In genomic region chr8:91872278-91873115, GRCm38 (mm10) we compare ENCODE assay signal across 7 mouse cellular contexts.
DNase-seq lines count a peak whose midpoint lies in the region; ATAC-seq and TF ChIP-seq lines count a peak whose summit lies in the region.

No protein-coding gene starts in this region.

- H3K9me3 ChIP-seq in forebrain, embryonic 15.5 days = no peaks in the 10 kb centered on the region
- H3K9me3 ChIP-seq in intestine, embryonic 15.5 days = no peaks in the 10 kb centered on the region
- no peaks in the 10 kb centered on the region for H3K9me3 ChIP-seq in liver, embryonic 14.5 days (ENCODE audit: control insufficient read depth, low read length)
- H3K9me3 ChIP-seq in stomach, embryonic 16.5 days (replicated peaks; ENCODE audit: control insufficient read depth, low read length) = no peaks in the 10 kb centered on the region

- peak overlapping the region; percentile 11; the same call in 1 of the 2 replicates for H3K4me3 ChIP-seq in forebrain, embryonic 15.5 days
- H3K4me3 ChIP-seq in intestine, embryonic 15.5 days (replicated peaks) = no peak overlapping the region
- peak overlapping the region in 1 of 2 experiments; percentile 0; a peak in 1 of 4 replicates for H3K4me3 ChIP-seq in liver, embryonic 14.5 days (ENCODE audit: insufficient read depth in 1 of 2, low read depth in 2 of 2, low read length in 2 of 2)
- peak overlapping the region; percentile 17 for H3K4me3 ChIP-seq in stomach, embryonic 16.5 days (replicated peaks; ENCODE audit: low read length)

- peaks cover 11% of the 10 kb centered on the region for H3K4me1 ChIP-seq in forebrain, embryonic 15.5 days
- peaks cover 6% of the 10 kb centered on the region for H3K4me1 ChIP-seq in intestine, embryonic 15.5 days (replicated peaks)
- peaks cover 8 to 25% of the 10 kb centered on the region in 2 experiments for H3K4me1 ChIP-seq in liver, embryonic 14.5 days (replicated peaks; ENCODE audit: control insufficient read depth in 2 of 2, insufficient read depth in 2 of 2, low read length in 1 of 2)
- peaks cover 8% of the 10 kb centered on the region for H3K4me1 ChIP-seq in stomach, embryonic 16.5 days (ENCODE audit: control insufficient read depth, insufficient read depth, low read length)

- TF ChIP-seq EP300 in liver, embryonic 14.5 days (IDR thresholded peaks at IDR 0.05; ENCODE audit: low read depth) = peak; percentile 64; the same call in 1 of the 2 replicates

- ATAC-seq in forebrain, embryonic 15.5 days (replicated peaks) = peak; percentile 84
- peak; percentile 45; the same call in 1 of the 2 replicates for ATAC-seq in intestine, embryonic 15.5 days
- peak; percentile 96 for ATAC-seq in liver, embryonic 14.5 days (ENCODE audit: insufficient read depth)
- no peak for ATAC-seq in stomach, embryonic 16.5 days (ENCODE audit: insufficient read depth, low FRiP score)

- WGBS in forebrain, embryonic 15.5 days = 12% methylated on average over 29 of the region's 29 CpGs
- 11% methylated on average over 29 of the region's 29 CpGs for WGBS in intestine, embryonic 15.5 days
- 11% methylated on average over 29 of the region's 29 CpGs for WGBS in liver, embryonic 14.5 days (ENCODE audit: insufficient replicate concordance)
- 12% methylated on average over 29 of the region's 29 CpGs for WGBS in stomach, embryonic 16.5 days

- peak; percentile 28 for DNase-seq in thymus, postnatal 4 days
- no peak for DNase-seq in thymus, postnatal 0 days (ENCODE audit: low spot score)
- peak; percentile 61 to 70 (median 69) for DNase-seq in liver, embryonic 14.5 days (ENCODE audit: low read depth in 3 of 3, low spot score in 3 of 3)
- DNase-seq in right cerebral cortex, postnatal 14 days = no peak

- no peak overlapping the region for H3K9ac ChIP-seq in forebrain, embryonic 15.5 days (replicated peaks)
- no peak overlapping the region for H3K9ac ChIP-seq in intestine, embryonic 15.5 days
- H3K9ac ChIP-seq in liver, embryonic 14.5 days (replicated peaks) = peak overlapping the region; percentile 5; the same call in 1 of the 2 replicates
- peak overlapping the region; percentile 37; the same call in 1 of the 2 replicates for H3K9ac ChIP-seq in stomach, embryonic 16.5 days (ENCODE audit: low read length)

- peak overlapping the region; percentile 38 for H3K4me2 ChIP-seq in forebrain, embryonic 15.5 days (replicated peaks)
- peak overlapping the region; percentile 55 for H3K4me2 ChIP-seq in intestine, embryonic 15.5 days (replicated peaks)
- peak overlapping the region; percentile 44 for H3K4me2 ChIP-seq in liver, embryonic 14.5 days (ENCODE audit: low read depth)
- H3K4me2 ChIP-seq in stomach, embryonic 16.5 days (ENCODE audit: low read depth, low read length) = peak overlapping the region; percentile 52

- no peaks in the 10 kb centered on the region for H3K36me3 ChIP-seq in forebrain, embryonic 15.5 days
- no peaks in the 10 kb centered on the region for H3K36me3 ChIP-seq in intestine, embryonic 15.5 days
- no peaks in the 10 kb centered on the region for H3K36me3 ChIP-seq in liver, embryonic 14.5 days (replicated peaks; ENCODE audit: control insufficient read depth, insufficient read depth, low read depth)
- H3K36me3 ChIP-seq in stomach, embryonic 16.5 days (ENCODE audit: control insufficient read depth, insufficient read depth, low read length) = no peaks in the 10 kb centered on the region

- no peak overlapping the region for H3K27ac ChIP-seq in forebrain, embryonic 15.5 days (replicated peaks)
- no peak overlapping the region for H3K27ac ChIP-seq in intestine, embryonic 15.5 days
- peak overlapping the region; percentile 56 for H3K27ac ChIP-seq in liver, embryonic 14.5 days
- no peak overlapping the region for H3K27ac ChIP-seq in stomach, embryonic 16.5 days (ENCODE audit: low read length)

- peaks cover 27% of the 10 kb centered on the region for H3K27me3 ChIP-seq in forebrain, embryonic 15.5 days
- peaks cover 13% of the 10 kb centered on the region for H3K27me3 ChIP-seq in intestine, embryonic 15.5 days (replicated peaks)
- no peaks in the 10 kb centered on the region; the same call in 1 of the 2 replicates for H3K27me3 ChIP-seq in liver, embryonic 14.5 days (ENCODE audit: control insufficient read depth, insufficient read depth, low read length)
- H3K27me3 ChIP-seq in stomach, embryonic 16.5 days (ENCODE audit: control insufficient read depth, insufficient read depth, low read length) = peaks cover 7% of the 10 kb centered on the region; the same call in 1 of the 2 replicates

- TF ChIP-seq CTCF in liver, embryonic 14.5 days (IDR thresholded peaks at IDR 0.05; ENCODE audit: low read depth) = peak; percentile 29; the same call in 1 of the 2 replicates

Comparison
In these comparisons a context has a peak if more than half of its experiments do, and no peak if none do; other contexts are left out.
1. DNase-seq: peak in thymus, postnatal 4 days (single experiment) and liver, embryonic 14.5 days (3 of 3); none in thymus, postnatal 0 days (single experiment) and right cerebral cortex, postnatal 14 days (single experiment).
2. H3K9ac ChIP-seq: peak in liver, embryonic 14.5 days (single experiment) and stomach, embryonic 16.5 days (single experiment); none in forebrain, embryonic 15.5 days (single experiment) and intestine, embryonic 15.5 days (single experiment).
3. Peak in every context shown above with its lines, with median percentiles within 50 percentile points of each other: H3K4me2 ChIP-seq.